Mouse (Mus musculus) mesoderm, embryonic 11.5 days (tissue): ENCODE results near the gene Uvrag.

Experiments
- DNase-seq: peaks from one replicate; pipeline ENCODE4 v3.0.0-alpha.2; 2012; ENCODE audit warnings: low read depth, low spot score

Uvrag gene

DNA sequence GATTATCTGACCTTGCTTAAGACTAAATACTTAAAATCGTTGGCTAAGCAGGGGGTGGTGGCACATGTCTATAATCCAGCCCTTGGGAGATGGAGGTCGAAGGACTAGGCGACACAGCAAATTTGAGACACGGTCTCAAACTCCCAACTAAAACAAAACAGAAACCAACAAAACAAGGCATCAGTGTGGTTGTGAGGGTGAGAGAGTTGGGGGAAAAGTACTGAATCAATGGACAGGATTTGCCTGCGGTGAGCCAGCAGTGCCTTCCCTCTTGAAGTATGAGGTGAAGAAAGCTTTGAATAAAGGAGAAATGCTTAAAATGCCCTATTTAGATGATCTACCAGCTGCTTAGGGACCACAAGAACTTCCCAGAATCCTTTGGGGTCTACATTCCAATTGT lies 247.8 kb downstream of the Uvrag start:
- no peak for DNase-seq

DNA sequence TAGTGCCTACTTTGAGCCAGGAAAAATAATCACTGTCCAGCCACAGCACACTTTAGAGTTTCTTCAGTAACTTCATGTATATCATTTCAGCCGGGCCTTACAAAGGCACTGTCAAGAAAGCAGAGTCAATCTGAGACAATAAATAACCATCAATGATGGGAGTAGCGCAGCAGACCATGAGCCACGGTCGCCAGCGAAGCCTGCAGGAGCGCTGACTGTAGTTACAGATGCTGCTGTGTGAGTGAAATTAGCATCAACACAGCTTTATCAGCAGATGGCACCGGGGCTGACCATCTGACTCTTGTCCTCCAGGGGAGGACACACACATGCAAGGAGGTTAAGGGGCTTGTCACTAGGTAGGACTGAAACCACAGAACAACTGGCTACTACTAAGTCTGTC lies 251.7 kb downstream of the Uvrag start:
- peak; percentile 68 for DNase-seq

- peak; percentile 71 for DNase-seq
Observed at GRCm38 (mm10) chr7:98888810-98889209, 252.1 kb downstream of the Uvrag start.

GRCm38 (mm10) chr7:98887811-98888261 lies 253.1 kb downstream of the Uvrag start:
- peak; percentile 54 for DNase-seq

DNA sequence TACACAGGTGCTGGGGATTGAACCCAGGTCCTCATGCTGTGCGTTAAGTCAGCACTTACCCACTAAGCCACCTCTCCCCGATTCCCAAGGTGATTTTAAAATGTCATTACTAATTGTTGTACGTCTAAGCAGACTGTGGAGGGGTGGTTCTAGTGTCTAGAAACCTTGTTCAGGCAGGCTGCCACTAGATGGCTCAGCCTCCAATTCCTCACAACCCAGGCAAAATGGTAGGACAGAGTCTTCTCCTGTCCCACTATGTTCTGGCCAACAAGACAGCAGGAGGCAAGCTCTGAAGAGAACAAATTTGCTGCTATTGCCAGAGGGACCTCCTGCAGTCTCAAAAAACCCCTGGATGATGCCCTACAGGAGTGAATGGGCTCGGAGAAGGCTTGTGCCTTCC lies 259.1 kb downstream of the Uvrag start:
- DNase-seq, result no peak

DNA sequence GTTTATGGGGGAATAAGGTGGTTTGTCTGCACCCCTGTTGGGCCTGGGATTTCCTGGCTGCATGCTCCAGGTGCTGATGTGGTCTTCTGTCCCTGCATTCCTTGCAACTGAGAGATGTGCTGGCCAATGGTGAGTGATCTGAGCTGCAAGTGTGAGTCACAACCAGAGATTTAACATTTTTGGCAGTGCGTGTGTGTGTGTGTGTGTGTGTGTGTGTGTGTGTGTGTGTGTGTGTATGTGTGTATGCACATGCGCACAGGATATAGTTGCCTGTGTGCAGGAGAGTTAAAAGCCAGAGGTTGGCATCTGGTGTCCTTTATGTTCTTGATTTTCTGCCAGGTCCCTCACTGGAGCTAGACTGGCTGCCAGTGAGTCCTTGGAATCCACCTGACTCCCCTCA lies 261.8 kb downstream of the Uvrag start:
- DNase-seq, result no peak

DNA sequence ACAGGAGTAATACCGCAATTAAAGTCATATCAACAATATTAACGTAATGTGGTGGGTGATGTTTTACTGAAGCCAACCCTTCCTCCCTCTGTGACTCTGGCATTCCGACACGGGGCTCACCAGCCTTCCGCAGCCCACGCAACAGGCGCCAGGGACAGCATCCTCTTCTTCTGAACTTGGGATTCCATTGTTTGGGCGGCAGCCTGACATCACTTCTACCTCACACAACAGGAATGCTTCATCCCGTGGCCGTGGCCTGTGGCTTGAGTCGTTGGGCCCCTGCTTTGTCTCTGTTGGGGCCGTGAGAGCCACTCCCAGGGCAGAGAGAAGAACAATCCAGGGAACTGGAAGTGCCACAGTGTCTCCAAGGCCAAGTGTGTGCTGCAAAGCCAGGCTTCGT lies 264.8 kb downstream of the Uvrag start:
- DNase-seq, result no peak

DNA sequence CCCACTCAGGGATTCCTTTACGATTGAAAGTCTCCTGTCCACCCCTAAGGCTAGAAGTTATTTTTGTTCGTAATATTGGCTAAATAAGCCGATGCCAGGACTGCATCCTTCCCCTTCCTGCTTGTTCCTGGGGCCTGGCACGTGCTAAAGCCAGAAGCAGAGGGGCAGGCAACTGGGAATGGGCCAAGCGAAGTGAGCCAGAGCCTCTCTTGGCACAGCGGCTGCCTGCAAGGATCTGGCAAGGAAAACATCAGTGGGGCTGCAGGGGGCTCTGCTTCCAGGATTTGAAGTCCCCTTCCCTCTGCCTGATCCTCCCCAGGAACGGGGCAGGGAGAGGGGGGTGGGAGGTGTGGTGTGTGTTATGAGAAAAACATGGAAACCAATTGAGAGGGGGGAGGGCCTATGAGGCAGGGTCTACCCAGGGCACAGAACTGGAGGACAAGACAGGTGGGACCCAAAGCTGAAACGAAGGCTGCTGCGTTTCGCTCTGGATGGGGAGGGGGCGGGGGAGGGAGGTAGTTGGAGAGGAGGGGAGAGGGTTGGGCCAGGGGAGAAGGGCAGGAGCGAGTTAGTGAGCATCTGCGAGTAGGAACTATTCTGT lies 265.5 kb downstream of the Uvrag start:
- no peak for DNase-seq

- no peak for DNase-seq
Observed at GRCm38 (mm10) chr7:98874411-98874951, 266.5 kb downstream of the Uvrag start.

- no peak for DNase-seq
Observed at GRCm38 (mm10) chr7:98873316-98873715, 267.6 kb downstream of the Uvrag start.

GRCm38 (mm10) chr7:98871882-98872281 lies 269.1 kb downstream of the Uvrag start:
- DNase-seq, result no peak

GRCm38 (mm10) chr7:98870791-98871190 lies 270.1 kb downstream of the Uvrag start:
- DNase-seq, result peak; percentile 54

DNA sequence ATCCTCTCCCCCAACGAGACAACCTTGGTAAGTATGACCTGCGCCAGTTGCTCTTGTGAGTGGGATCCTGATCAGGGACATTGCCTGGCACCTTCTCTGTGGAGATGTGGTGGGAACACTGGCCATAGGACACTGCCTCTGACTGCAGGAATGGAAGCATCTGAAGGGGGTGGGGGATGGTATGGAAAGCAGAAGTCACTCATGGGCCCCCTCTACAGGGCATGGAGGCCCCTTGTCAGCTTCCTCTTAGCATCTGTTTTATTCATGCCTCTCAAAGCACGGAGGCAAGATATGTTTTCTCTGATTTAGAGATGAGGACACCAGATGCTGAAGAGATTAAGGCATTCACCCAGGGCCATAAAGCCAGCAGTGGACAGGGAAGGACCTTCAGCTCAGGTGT lies 271.9 kb downstream of the Uvrag start:
- no peak for DNase-seq

- DNase-seq, result no peak
Observed at GRCm38 (mm10) chr7:98867794-98868150, 273.2 kb downstream of the Uvrag start.

DNA sequence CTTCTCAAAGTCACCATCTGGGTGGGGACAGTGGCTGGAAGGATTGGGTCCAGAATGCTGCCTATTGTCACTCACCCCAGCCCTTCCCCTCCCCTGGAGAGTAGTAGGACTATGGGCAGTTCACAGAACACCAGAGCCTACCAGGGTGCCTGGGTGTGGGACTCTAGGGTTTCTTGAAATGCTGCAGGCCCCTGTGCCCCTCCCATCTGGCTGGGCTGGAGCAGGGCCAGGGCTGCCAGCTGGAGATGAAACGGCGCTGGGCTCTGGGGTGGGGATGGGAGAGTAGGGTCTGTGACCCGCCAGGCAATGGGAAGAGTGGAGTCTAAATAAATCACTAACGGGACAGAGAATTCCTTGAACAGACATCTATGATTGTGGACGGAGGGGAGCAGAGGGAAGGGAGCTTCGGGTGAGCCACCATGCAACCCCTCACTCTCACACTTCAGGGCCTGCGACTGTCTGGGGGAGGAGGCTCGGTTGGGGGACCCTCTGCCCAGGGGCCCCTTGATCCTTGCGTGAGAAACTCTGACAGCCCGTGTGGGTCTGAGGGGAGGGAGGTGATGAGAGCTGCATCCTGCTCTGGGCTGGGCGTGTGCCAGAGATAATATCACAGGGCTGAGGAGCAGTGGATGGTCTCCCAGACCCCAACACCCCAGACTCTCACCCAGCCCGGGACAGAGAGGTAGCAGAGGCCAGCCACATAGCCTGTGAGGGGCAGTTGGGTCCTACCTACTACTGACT lies 273.7 kb downstream of the Uvrag start:
- no peak for DNase-seq

- DNase-seq, result no peak
Observed at GRCm38 (mm10) chr7:98863969-98864718, 276.8 kb downstream of the Uvrag start.

DNA sequence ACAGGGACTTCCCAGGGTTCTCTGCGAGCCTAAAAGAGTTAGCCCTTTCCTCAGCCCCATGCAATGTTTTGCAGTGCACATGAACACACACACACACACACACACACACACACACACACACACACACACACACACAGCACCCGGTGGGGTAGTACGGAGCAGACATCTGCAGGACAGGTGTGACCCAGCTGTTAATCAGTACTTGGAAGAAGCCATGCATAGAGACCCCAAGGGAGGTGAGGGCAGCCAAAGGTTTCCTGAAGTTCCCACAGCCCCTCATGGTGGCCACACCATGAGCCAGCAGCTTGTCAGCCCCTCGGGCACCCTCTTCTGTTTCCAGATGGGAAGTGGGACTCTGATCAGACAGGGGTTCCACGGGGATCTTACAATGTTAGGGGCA lies 277.9 kb downstream of the Uvrag start:
- no peak for DNase-seq

GRCm38 (mm10) chr7:98861002-98861401 lies 279.9 kb downstream of the Uvrag start:
- peak; percentile 67 for DNase-seq

- no peak for DNase-seq
Observed at GRCm38 (mm10) chr7:98857094-98857493, 283.8 kb downstream of the Uvrag start.

GRCm38 (mm10) chr7:98856128-98856527 lies 284.8 kb downstream of the Uvrag start:
- DNase-seq, result no peak

DNA sequence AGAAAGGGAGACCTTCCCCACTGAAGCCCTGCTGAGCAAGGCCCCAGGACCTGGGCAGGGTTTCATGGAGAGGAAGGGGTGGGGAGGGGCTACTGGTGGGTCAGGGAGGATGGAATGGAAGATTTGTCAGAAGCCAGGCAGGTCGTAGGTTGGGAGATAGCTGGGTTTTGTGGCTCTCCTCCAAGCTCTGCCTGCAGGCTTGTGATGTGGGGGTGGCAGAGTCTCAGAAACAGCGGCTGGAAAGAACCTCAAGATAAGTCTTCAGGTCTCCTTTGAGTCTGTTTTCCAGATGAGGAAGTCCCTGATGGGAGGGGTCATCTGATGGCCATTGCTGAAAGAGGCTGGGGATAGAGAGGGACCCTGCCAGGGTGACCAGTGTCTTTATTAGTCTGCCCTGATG lies 285.6 kb downstream of the Uvrag start:
- DNase-seq, result no peak

DNA sequence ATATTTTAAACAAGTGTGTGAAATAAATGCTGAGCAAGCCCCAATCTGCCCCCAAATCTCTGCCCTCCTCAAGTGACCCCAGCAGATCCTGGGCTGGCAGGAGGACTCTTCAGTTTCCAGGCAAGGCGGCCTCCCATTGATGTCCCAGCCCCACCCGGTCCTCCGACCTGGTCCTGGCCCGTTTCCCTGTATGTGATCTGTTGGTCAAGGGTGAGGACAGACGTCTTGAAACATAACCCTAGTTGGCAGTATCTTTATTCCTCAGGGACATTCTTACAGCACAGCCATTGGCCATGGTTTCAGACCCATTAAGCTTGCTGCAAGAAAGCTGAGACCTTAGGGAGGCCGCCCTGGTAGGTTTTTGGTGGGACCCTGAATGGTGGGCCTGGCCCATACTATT lies 287.1 kb downstream of the Uvrag start:
- DNase-seq, result no peak
